Mouse (Mus musculus) c-Kit-positive CD71-negative TER-119-negative erythroid progenitor cells, embryonic 14.5 days (primary cell): ENCODE data around the gene Mettl1.

ENCODE experiments used
- DNase-seq: peaks from one replicate; pipeline ENCODE4 v3.0.0-alpha.2; 2013; ENCODE audit warnings: low read depth

The Mettl1 gene

DNA sequence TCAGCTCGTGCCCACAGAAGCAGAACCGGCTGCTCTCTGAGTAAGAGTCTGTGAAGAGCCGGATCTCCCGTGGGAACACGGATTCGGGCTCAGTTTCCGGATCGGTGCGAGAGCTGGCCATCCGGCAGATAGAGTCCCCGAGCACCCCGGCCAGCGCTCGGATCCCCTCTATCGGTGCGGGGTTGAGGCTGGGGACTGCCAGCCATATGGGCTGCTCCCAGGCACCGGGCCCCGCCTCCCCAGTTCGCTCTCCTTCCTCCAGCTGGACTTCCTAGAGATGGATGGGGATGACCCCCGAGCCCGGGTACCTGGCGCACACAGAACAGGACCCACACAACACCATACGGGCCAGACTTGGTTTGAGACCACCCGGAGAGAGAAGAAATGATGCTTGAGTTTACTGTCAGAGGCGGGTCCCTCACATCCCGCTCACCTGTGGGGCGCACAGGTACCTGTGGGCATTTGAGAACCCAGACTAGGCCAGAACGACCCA, at the start of gene Mettl1, which contains the start of gene Eef1akmt3:
Gene Mettl1 (plus strand): TSS at position 141 of the 493 bp plus-strand sequence.
Gene Eef1akmt3 (minus strand): TSS at position 240 of the 493 bp plus-strand sequence.
- no peak for DNase-seq

GRCm38 (mm10) chr10:126991676-126992075, 49.5 kb upstream of the Mettl1 start:
- DNase-seq = no peak

GRCm38 (mm10) chr10:126993621-126994020, 47.6 kb upstream of the Mettl1 start:
- DNase-seq = no peak

DNA sequence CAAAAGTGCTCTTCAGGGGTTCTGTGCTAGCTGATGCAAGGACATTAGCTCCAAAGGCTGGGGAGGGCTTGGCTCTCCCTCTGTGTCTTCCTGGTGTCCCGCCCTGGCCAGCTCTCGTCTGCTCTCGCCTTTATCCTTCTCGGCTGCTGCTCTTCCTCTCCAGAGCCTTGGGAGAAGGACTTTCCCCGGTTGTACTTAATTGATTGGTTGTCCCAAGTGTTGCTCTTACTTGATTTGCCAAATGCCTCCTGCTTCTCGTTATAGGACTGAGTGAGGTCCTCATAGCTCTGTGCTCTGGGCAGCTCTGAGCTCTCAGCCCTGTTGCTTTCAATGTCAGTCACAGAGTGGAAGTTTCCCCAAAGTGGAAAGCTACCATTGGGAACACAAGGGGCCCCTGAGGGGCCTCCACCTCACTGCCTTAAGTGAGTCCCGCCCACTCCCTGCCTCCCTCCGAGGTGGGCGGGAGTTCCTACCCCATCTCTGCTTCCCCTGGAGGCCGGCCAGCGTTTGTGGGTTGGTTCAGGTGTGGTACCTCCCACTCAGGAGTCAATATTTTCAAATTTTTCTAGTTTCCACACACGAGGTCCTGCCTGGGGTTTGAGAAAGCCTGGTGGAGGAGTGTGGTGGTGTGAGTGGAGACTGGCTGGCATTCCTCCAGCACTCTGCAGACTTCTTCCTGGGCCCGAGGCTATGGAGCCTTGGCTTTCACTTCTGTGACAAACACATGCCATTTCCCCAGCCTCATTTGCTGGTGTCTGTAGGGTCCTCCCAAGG, 43.7 kb upstream of the Mettl1 start:
- DNase-seq = no peak

- DNase-seq = no peak
Measured at GRCm38 (mm10) chr10:127000529-127000928, 40.7 kb upstream of the Mettl1 start, which contains the start of gene Avil. Avil (plus strand) TSS chr10:127000709.

GRCm38 (mm10) chr10:127001297-127001696, 39.9 kb upstream of the Mettl1 start:
- no peak for DNase-seq

GRCm38 (mm10) chr10:127002056-127002455, 39.2 kb upstream of the Mettl1 start:
- DNase-seq = no peak

DNA sequence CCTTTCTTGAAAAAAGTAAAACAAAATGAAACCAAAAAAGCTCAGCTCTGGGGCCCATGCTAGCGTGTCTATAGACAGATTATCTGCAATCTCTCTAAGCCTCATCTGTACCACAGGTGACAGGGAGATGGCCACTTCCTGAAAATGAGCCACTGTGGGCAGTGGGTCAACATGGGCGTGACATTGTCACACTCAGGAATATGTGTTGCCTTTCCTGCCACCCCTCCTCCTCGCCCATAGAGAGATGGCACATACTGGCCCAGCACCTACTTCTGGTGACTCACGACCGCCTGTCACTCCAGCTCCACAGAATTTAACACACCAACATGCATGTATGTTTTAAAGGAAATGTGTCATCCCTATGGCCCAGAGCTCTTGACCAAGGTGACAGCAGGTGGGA, 38.4 kb upstream of the Mettl1 start:
- DNase-seq = no peak

GRCm38 (mm10) chr10:127003334-127003733, 37.9 kb upstream of the Mettl1 start:
- no peak for DNase-seq

DNA sequence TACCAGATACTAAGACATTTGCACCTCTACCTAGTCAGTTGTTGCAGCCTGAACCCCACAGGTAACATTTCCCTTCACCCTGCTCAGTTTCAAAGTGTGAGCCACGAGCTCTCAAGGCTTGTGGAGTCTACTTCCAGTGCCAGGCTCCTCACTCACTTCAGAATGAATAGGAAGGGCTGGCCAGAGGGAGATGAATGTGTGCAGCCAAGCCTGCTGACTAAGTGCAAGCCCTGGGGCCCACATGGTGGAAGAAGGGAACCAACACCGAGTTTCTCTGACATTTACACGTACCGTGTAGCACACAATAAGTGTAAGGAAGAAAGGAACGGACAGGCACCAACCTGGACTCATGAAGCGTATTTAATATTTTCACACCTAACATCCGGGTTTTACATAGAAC, 37.4 kb upstream of the Mettl1 start:
- no peak for DNase-seq

DNA sequence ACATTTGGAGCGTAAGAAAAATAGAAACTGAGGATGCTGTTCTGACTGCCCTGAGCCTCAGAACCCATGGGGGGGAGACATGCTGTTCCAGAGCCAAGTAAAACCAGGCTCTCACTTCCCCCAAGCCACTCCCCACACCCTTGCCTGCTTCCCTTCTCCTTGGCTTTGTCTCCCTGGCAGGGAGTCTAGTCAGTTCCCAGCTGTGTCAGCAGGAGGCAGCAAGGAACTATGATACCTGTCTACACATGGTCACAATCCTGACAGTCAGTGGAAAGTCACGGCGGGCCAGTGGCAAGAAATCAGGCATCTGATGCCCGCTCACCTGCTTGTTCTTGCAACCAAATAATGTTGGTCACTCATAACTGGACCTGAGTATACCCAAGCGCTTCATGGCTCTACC, 24.7 kb upstream of the Mettl1 start:
- DNase-seq = no peak

DNA sequence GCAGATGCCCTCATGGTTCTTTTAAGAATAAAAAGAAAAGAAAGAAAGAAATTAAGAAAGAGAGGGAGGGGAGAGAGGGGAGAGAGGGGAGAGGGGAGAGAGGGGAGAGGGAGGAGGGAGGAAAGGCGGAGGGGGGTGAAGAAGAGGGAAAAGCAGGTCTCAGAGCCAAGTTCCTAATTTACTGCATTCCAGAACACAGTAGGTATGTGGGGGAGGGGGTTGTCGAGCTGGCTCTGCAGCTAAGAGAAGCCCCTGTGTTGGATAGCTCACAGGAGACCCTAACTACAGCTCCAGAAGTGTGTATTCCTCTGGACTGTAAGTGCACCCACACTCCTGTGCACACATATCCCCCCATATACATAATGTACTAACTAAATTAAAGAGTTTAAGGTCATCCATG, 24.1 kb upstream of the Mettl1 start:
- no peak for DNase-seq

DNA sequence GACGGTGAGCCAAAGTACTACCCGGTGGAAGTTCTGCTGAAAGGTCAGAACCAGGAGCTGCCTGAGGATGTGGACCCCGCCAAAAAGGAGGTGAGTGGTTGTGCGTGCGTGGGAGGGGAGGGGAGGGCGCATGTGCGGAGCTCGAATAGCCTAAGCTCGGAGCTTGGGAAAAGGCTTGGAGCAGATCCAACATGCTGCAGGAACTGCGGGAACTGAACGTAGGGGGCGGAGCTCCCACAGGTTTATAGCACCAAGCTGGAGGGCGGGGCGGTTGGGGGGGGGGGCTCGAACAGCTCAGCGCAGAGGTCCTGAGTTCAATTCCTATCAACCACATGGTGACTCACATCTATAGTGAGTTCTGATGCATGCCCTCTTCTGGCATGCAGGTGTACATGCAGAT, 22.8 kb upstream of the Mettl1 start:
- no peak for DNase-seq

- DNase-seq = peak; percentile 91
Measured at GRCm38 (mm10) chr10:127030336-127031296, 10.6 kb upstream of the Mettl1 start, which contains the start of gene Tsfm. Tsfm (minus strand) TSS chr10:127030840.

DNA sequence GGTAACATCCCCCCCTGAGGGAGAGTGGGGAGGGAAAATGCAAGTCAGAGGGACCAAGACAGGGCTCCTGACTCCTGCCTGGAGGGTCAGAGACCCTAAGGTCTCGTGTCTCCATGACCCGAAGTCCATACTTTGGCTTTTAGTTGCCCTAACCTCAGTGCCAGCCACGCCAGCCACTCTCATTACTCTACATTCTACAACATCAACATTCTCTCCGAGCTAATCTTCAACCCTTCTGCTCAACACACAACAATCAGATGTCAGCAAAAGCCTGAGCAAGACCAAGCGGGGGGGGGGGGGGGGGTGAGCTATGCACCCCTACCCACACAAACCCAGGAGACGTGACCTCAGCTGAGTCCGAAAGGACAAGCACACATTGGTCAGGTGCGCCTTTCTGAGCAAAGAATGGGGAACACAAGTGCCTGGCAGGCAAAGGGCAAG, 7.9 kb upstream of the Mettl1 start:
- no peak for DNase-seq

- DNase-seq = no peak
Measured at GRCm38 (mm10) chr10:127036273-127036672, 4.9 kb upstream of the Mettl1 start.

DNA sequence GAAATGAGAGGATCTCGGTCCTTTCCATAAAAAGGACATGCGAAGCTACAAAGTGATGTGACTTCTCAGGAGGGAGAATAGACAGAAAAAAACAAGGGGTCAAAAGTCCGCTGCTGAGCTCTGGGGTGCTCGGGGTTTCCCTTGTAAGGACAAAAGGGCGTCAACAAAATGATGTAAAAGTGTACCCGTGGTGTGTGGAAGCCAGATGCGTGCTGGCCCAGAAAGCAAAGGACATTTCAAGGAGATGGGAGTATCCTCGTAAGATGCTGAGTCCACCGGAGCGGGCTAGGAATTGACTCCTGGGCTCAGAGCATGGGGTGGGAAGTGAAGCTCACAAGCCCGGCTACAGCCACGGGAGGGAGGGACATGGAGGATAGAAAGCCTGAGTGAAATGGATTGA, 3.6 kb upstream of the Mettl1 start:
- DNase-seq = no peak

DNA sequence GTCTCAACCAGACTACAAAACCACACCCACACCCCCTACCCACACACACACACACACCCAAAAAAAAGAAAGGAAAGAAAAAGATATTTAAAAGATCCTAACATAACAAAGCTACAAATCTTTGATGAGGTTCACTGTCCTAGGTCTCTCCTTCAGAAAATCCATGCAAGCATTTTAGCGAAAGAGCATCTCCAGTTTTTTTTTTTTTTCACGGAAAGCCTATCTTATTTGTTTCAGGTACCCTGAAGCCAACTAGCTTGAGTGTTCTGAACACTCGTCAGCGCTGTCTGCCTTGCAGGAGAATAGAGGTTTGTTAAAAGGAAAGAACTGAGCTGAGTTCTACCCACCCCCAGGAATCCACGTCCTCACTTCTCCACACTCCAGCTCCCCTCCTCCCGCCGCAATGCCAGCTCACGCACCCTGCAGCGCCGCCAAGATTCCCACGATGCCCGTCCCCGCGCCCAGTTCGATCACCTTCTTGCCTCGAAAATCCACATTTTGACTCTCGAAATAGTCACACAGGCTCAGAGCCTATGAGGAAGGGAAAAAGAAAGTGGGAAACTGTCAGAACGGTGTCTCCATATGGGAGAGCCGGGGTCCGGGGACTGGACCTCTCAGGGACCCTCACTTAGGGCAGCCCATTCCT, 522 bp upstream of the Mettl1 start:
- no peak for DNase-seq

GRCm38 (mm10) chr10:127041774-127042338, 642 bp downstream of the Mettl1 start:
- DNase-seq = peak; percentile 77

- DNase-seq = no peak
Measured at GRCm38 (mm10) chr10:127042468-127043115, 1.4 kb downstream of the Mettl1 start.

GRCm38 (mm10) chr10:127043187-127043586, 2.0 kb downstream of the Mettl1 start:
- DNase-seq = no peak
